Mouse (Mus musculus) liver, embryonic 14.5 days (tissue): ENCODE measurements around the gene Hic1.

ENCODE experiments used
- CTCF ChIP-seq: IDR thresholded peaks from 2 replicates; pipeline ENCODE4 v1.5.1; 2016; ENCODE audit warnings: antibody characterized with exemption, low read depth, control low read depth
- EP300 ChIP-seq: IDR thresholded peaks from 2 replicates; pipeline ENCODE4 v1.6.1; 2016; ENCODE audit warnings: antibody characterized with exemption, low read depth

DNA sequence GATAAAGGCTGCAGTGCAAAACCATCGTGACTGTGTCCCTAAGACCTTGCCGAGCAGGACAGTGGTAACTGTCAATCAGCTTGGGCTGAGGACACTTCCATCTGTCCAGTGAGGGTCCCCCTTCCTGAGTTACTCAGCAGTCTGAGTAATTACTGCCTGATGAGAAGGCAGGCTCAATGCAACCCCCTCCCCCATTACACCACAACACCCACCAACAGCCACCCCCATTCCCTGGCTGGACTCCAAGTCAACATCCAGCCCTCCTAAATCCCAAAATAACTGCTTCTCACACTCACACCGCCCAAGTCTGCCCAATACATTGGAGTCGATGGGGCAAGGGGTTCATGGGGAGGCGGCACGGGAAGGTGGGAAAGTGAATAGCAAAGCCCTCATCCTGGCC, 22.5 kb upstream of the Hic1 start:
- TF ChIP-seq CTCF (no peak), EP300 (no peak)
